Mouse (Mus musculus) limb, embryonic 14.5 days (tissue): ENCODE measurements around the gene Sh3bgr. TPM values are rescaled to one million over a fixed set of nuclear protein-coding genes. Genes with fewer than 3 reads are reported as not detected.

Experiments
- ATAC-seq: fragments of 200-750 bp; cut with Nextera tagmentation; 2 replicates; pipeline ENCODE4 v1.8.0; 2017; ENCODE audit warnings: low read depth, moderate number of reproducible peaks, moderate TSS enrichment; ENCODE audit not compliant: low FRiP score
- DNase-seq: peaks from one replicate; pipeline ENCODE4 v3.0.0-alpha.2; 2015; ENCODE audit warnings: low spot score
- H3K27ac ChIP-seq: fragments of 300-500 bp; sonication (generic); replicated peaks from 2 replicates; pipeline ENCODE4 v1.5.1; 2014; ENCODE audit warnings: low read depth, mild to moderate bottlenecking, low read length, moderate library complexity, mixed read lengths
- H3K27me3 ChIP-seq: fragments of 300-500 bp; sonication (generic); 2 replicates; pipeline ENCODE4 v1.6.1; 2014; ENCODE audit warnings: low read length, mixed read lengths; ENCODE audit not compliant: control insufficient read depth, insufficient read depth
- H3K36me3 ChIP-seq: fragments of 300-500 bp; sonication (generic); 2 replicates; pipeline ENCODE4 v1.6.1; 2014; ENCODE audit warnings: mild to moderate bottlenecking, low read length, moderate library complexity, mixed read lengths; ENCODE audit not compliant: control insufficient read depth, insufficient read depth
- H3K4me1 ChIP-seq: fragments of 300-500 bp; sonication (generic); 2 replicates; pipeline ENCODE4 v1.6.1; 2014; ENCODE audit warnings: antibody characterized with exemption, low read length, mixed read lengths; ENCODE audit not compliant: control insufficient read depth, insufficient read depth
- H3K4me2 ChIP-seq: fragments of 300-500 bp; sonication (generic); replicated peaks from 2 replicates; pipeline ENCODE4 v1.6.1; 2014; ENCODE audit warnings: low read depth, mild to moderate bottlenecking, low read length, moderate library complexity; ENCODE audit not compliant: severe bottlenecking
- H3K4me3 ChIP-seq: fragments of 300-500 bp; sonication (generic); replicated peaks from 2 replicates; pipeline ENCODE4 v1.5.1; 2014; ENCODE audit warnings: low read length
- H3K9ac ChIP-seq: fragments of 300-500 bp; sonication (generic); 2 replicates; pipeline ENCODE4 v1.6.1; 2014; ENCODE audit warnings: mild to moderate bottlenecking, low read depth, low read length, moderate library complexity; ENCODE audit not compliant: severe bottlenecking
- H3K9me3 ChIP-seq: fragments of 300-500 bp; sonication (generic); 2 replicates; pipeline ENCODE4 v1.6.1; 2016; ENCODE audit warnings: low read length; ENCODE audit not compliant: control insufficient read depth
- POLR2A ChIP-seq: fragments of 200-500 bp; IDR thresholded peaks from 2 replicates; pipeline ENCODE4 v1.8.0; 2012; ENCODE audit warnings: inconsistent platforms, mild to moderate bottlenecking, moderate library complexity, borderline replicate concordance; ENCODE audit not compliant: insufficient read depth, insufficient read length; ENCODE audit errors: extremely low read depth
- WGBS: fragments of 180-500 bp; shearing (Covaris S2); extraction: QIAGEN DNeasy Blood & Tissue Kit; methylation state at CpG from one replicate; pipeline ENCODE4 v1.1.7; 2014; 5-methylcytosine and 5-hydroxymethylcytosine counted together
- polyA plus RNA-seq, 2 experiments: library from polyadenylated mRNA; depleted of rRNA in 1 of 2; stranded (reverse) in 1 of 2; unstranded in 1 of 2; fragments of >200 nt; fragmentation: Nextera tagmentation in 1 of 2; extraction: Ambion mirVana in 1 of 2; gene quantifications; 2 replicates each; pipeline versions ENCODE4 v1.2.1 to v1.2.3; 2012 to 2014

Sh3bgr gene
- polyA plus RNA-seq, 2 experiments, result 13.0 to 14.9 TPM

DNA sequence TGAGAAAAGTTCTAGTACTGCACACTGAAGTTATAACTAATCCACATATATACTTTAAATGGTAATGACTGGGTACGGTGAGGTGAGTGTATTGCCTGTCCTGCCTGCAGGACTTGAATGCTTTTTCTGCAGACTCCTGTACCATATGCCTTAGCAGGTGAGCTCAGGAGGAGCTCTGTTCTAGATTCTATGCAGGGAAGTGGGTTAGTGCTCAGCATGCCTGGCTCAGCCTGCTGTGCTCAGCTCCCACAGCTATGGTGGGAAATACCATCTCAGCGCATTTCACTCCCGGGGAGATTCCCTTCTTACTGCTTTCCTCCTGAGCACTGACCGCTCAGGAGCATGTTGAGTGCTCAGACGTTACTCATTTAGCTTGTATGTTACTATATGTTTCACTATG lies 12.6 kb upstream of the Sh3bgr start:
- H3K9me3 ChIP-seq, result no peaks in the 10 kb centered on the region
- WGBS, result 77% methylated on average over 5 of the region's 5 CpGs
- no peaks in the 10 kb centered on the region for H3K36me3 ChIP-seq
- DNase-seq, result no peak
- H3K9ac ChIP-seq, result no peak overlapping the region
- ATAC-seq, result no peak
- H3K27me3 ChIP-seq, result no peaks in the 10 kb centered on the region
- TF ChIP-seq POLR2A, result no peak
- no peak overlapping the region for H3K4me2 ChIP-seq
- H3K27ac ChIP-seq, result no peak overlapping the region
- H3K4me3 ChIP-seq, result no peak overlapping the region
- H3K4me1 ChIP-seq, result peaks cover 4% of the 10 kb centered on the region; the same call in 1 of the 2 replicates

DNA sequence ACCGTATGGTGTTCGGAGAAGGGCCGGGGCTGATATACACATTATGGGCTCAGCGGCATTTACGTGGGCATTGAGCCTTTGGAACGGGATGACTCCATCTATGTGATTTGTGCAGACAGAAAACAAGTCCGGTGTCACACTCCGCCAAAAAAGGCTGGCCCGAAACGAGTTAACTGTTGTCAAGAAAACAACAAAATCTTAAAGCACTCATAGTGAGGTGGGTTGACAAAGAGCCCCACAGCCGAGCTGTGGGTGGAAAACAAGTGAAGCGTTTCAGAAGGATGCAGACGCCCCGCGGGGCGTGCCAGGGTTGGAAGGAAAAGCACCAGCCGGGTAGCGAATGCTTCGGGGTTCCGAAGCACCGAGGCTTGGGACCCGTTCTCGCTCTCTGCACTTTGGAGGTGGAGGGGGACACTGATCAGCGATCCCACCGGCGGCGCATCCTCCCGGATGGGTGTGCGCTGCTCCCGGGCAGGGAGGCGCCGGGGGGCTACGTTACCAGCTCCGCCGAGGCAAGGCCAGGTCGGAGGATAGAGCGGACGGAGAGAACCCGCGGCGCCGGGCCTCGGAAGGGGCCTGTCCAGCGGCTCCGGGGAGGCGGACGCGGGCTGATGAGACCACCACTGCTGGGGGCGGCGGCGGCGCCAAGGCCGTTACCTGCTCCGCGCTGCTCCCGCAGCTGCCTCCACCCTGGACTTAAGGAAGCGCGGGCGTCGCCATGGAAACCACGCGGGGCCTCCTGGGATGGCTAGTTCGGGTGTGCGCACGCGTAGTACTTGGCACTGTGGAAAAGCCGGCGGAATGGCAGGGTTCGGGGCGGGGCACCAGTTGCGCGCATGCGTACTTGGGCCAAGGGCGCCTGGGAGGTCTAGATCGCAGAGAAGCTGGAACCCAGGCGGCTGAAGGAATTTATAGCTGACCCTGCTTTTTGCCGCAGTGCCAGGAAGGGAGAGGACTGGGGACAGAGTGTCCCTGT lies 8.4 kb upstream of the Sh3bgr start, which contains the start of gene Lca5l:
Gene Lca5l, minus strand, starts transcription at position 741 of the 976 bp plus-strand sequence.
- TF ChIP-seq POLR2A, result peak; percentile 39; the same call in 1 of the 2 replicates
- 0 out of 2 replicates have a peak within 1 kb of the TSS, but pooled peaks have one; percentile 28 for H3K27ac ChIP-seq
- ATAC-seq (peak; percentile 99), DNase-seq (peak; percentile 98)
- WGBS, result 5% methylated on average over 76 of the region's 77 CpGs
- no peaks in the 10 kb centered on the region for H3K9me3 ChIP-seq
- H3K4me1 ChIP-seq, result peaks cover 4% of the 10 kb centered on the region; the same call in 1 of the 2 replicates
- no peaks in the 10 kb centered on the region for H3K27me3 ChIP-seq
- H3K9ac ChIP-seq, result peak within 1 kb of the TSS; percentile 68
- peak within 1 kb of the TSS; percentile 90 for H3K4me3 ChIP-seq
- H3K36me3 ChIP-seq, result no peaks in the 10 kb centered on the region
- peak within 1 kb of the TSS; percentile 83 for H3K4me2 ChIP-seq

DNA sequence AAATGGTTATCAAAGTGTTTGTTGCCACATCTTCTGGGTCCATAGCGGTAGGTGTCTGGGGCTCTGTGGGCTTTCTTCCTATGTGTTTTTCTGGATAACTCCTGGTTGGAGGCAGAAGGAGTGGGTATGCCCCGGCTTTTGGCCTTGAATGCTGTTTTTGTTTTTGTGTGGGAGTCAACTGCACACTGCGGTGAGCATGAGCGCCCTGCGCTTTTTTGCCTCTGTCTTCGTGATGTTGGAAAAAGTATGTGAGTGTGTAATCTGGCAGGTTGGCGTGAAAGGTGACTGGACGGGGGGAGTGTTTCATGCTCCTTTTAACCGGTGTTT lies 415 bp downstream of the Sh3bgr start:
- Histone ChIP-seq H3K36me3 (no peaks in the 10 kb centered on the region), H3K27me3 (no peaks in the 10 kb centered on the region), H3K9ac (0 out of 2 replicates have a peak overlapping the region, but pooled peaks have one; percentile 0), H3K4me1 (peaks cover 15% of the 10 kb centered on the region), H3K27ac (no peak overlapping the region), H3K4me2 (peak overlapping the region; percentile 41), H3K4me3 (peak overlapping the region; percentile 7; the same call in 1 of the 2 replicates), H3K9me3 (no peaks in the 10 kb centered on the region)
- 43% methylated on average over 9 of the region's 9 CpGs for WGBS
- TF ChIP-seq POLR2A, result no peak
- DNase-seq (no peak), ATAC-seq (0 out of 2 replicates have a peak, but pooled peaks have one; percentile 29)

DNA sequence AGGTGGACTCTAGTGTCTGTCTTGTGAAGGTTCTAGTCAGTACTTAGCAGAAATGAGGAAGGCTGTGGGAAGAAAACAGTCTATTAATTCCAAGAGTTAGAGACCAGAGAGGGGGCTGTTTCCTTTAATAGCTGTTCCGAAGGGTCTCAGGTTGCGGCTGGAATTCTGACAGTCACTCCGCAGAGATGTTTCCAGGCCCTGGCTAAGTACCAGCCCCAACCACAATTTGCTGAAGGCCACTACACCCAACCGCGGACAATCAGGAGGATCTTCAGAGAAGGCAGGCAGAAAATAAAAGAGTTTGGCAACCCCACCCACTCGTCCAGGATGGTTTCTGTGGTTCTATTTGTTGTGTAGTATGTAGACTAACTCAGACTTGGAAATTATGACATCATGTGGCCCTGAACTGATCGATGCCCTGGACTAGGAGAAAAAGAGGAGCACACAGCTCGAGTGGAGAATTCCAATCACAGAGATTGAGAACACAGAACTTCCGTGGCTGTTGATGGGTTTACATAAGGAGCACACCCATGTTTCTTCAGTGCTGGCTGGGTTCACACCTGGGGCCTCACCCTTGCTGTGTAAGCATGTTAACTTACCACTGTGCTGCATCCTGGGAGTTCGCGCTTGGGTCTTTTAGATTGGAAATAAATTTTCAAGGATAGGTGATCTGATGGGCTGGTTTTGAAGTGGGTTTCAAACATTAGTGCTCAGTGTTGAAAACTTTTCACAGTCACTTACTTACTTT lies 1.4 kb downstream of the Sh3bgr start:
- Histone ChIP-seq H3K27me3 (no peaks in the 10 kb centered on the region), H3K4me2 (no peak overlapping the region), H3K36me3 (no peaks in the 10 kb centered on the region), H3K4me1 (peaks cover 15% of the 10 kb centered on the region), H3K27ac (no peak overlapping the region), H3K9ac (0 out of 2 replicates have a peak overlapping the region, but pooled peaks have one; percentile 12), H3K4me3 (no peak overlapping the region), H3K9me3 (no peaks in the 10 kb centered on the region)
- WGBS, result 54% methylated on average over 11 of the region's 11 CpGs
- ATAC-seq (no peak), DNase-seq (peak; percentile 13)
- no peak for TF ChIP-seq POLR2A

DNA sequence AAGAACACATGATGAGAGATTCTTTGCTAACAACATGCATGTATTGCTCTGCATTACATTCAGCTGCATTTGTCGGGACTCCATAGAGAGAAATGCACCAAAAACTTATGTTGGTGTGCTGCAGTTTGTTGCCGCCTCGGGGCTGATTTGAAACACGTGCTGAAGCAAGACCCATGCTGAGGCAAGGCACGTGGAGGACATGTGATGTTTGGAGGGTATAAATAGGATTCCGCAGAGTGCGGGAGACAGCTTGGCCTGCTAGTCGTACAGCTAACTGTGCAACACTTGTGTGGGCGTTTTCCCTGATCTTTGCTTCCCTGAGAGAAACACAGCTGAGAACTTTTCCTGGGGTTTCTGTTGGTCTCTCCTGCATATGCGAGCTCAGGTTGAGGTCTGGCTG lies 9.5 kb downstream of the Sh3bgr start:
- no peak for TF ChIP-seq POLR2A
- DNase-seq, result no peak
- Histone ChIP-seq H3K27ac (no peak overlapping the region), H3K4me2 (no peak overlapping the region), H3K9me3 (no peaks in the 10 kb centered on the region), H3K9ac (no peak overlapping the region), H3K36me3 (no peaks in the 10 kb centered on the region), H3K4me1 (no peaks in the 10 kb centered on the region), H3K27me3 (no peaks in the 10 kb centered on the region), H3K4me3 (no peak overlapping the region)
- 63% methylated on average over 10 of the region's 10 CpGs for WGBS
- no peak for ATAC-seq
